Mouse (Mus musculus) MEL (cell line): Measurements from ENCODE around the gene Desi1. TPM values are rescaled to one million over a fixed set of nuclear protein-coding genes. Genes with fewer than 3 reads are reported as not detected.
A peak's percentile ranks its signal among the peaks of the same experiment; 100 is the strongest.

Source experiments
- DNase-seq: peaks from one replicate; pipeline ENCODE4 v3.0.0; 2011; ENCODE audit warnings: low read depth, low spot score
- H3K27ac ChIP-seq: 2 replicates; pipeline ENCODE4 v1.5.1; 2012; ENCODE audit warnings: low read depth, mild to moderate bottlenecking, control low read depth, low read length, moderate library complexity; ENCODE audit not compliant: control insufficient read depth
- H3K27me3 ChIP-seq, 2 experiments: fragments of 150-350 bp in 1 of 2; sonication (generic) in 1 of 2; 2 replicates each; pipeline ENCODE4 v1.6.1; 2012; ENCODE audit warnings: low read length in 2 of 2, mild to moderate bottlenecking in 2 of 2, improper control_type of control experiment in 1 of 2, moderate library complexity in 1 of 2; ENCODE audit not compliant: insufficient read depth in 2 of 2, control insufficient read depth in 1 of 2
- H3K36me3 ChIP-seq, 2 experiments: 2 replicates each; pipeline ENCODE4 v1.6.1; 2012 to 2014; ENCODE audit warnings: low read length in 2 of 2, improper control_type of control experiment in 1 of 2, inconsistent platforms in 1 of 2, mild to moderate bottlenecking in 1 of 2; ENCODE audit not compliant: insufficient read depth in 2 of 2, control insufficient read depth in 1 of 2
- H3K4me1 ChIP-seq, 2 experiments: fragments of 150-350 bp in 1 of 2; sonication (generic) in 1 of 2; 2 replicates each; pipeline ENCODE4 v1.6.1; 2012; ENCODE audit warnings: low read length in 2 of 2, improper control_type of control experiment in 1 of 2, mild to moderate bottlenecking in 1 of 2; ENCODE audit not compliant: insufficient read depth in 2 of 2, control insufficient read depth in 1 of 2
- H3K4me3 ChIP-seq, 2 experiments: fragments of 150-350 bp in 1 of 2; sonication (generic) in 1 of 2; 2 replicates each; pipeline ENCODE4 v1.5.1; 2012; ENCODE audit warnings: low read depth in 2 of 2, low read length in 2 of 2, mild to moderate bottlenecking in 2 of 2, moderate library complexity in 2 of 2, control low read depth in 1 of 2, improper control_type of control experiment in 1 of 2; ENCODE audit not compliant: control insufficient read depth in 1 of 2, insufficient read depth in 1 of 2
- H3K79me2 ChIP-seq: 2 replicates; pipeline ENCODE4 v1.6.1; 2012; ENCODE audit warnings: mild to moderate bottlenecking, low read length, moderate library complexity; ENCODE audit not compliant: control insufficient read depth, poor library complexity, insufficient read depth
- H3K9ac ChIP-seq: 2 replicates; pipeline ENCODE4 v1.6.1; 2012; ENCODE audit warnings: low read depth, mild to moderate bottlenecking, control low read depth, low read length, moderate library complexity; ENCODE audit not compliant: control insufficient read depth, poor library complexity, severe bottlenecking
- H3K9me3 ChIP-seq: fragments of 150-350 bp; sonication (generic); replicated peaks from 2 replicates; pipeline ENCODE4 v1.6.1; 2012; ENCODE audit warnings: mild to moderate bottlenecking, low read length, improper control_type of control experiment, moderate library complexity; ENCODE audit not compliant: insufficient read depth
- CHD1 ChIP-seq: IDR thresholded peaks from 2 replicates; pipeline ENCODE4 v1.6.1; 2012; ENCODE audit warnings: low read depth, mild to moderate bottlenecking, inconsistent platforms, low read length, improper control_type of control experiment
- EP300 ChIP-seq, 2 experiments: IDR thresholded peaks; 2 replicates each; pipeline ENCODE4 v1.6.1; 2011; ENCODE audit warnings: improper control_type of control experiment in 2 of 2, low read length in 2 of 2, low read depth in 1 of 2, mild to moderate bottlenecking in 1 of 2
- GABPA ChIP-seq: IDR thresholded peaks from 2 replicates; pipeline ENCODE4 v1.6.1; 2012; ENCODE audit warnings: low read depth, mild to moderate bottlenecking, inconsistent platforms, low read length, improper control_type of control experiment, moderate library complexity
- GATA1 ChIP-seq: IDR thresholded peaks from 2 replicates; pipeline ENCODE4 v1.6.1; 2011; ENCODE audit warnings: low read depth, low read length, improper control_type of control experiment
- HCFC1 ChIP-seq: IDR thresholded peaks from 2 replicates; pipeline ENCODE4 v1.6.1; 2012; ENCODE audit warnings: low read depth, mild to moderate bottlenecking, inconsistent platforms, low read length, improper control_type of control experiment, moderate library complexity
- JUND ChIP-seq: IDR thresholded peaks from 2 replicates; pipeline ENCODE4 v1.6.1; 2011; ENCODE audit warnings: low read depth, mild to moderate bottlenecking, improper control_type of control experiment, low read length
- MAX ChIP-seq: IDR thresholded peaks from 2 replicates; pipeline ENCODE4 v1.6.1; 2011; ENCODE audit warnings: low read length, improper control_type of control experiment
- MEF2A ChIP-seq: IDR thresholded peaks from 2 replicates; pipeline ENCODE4 v1.6.1; 2014; ENCODE audit warnings: low read depth, mild to moderate bottlenecking, inconsistent platforms, low read length, improper control_type of control experiment; ENCODE audit not compliant: poor library complexity, insufficient replicate concordance, severe bottlenecking; ENCODE audit errors: extremely low read depth
- MXI1 ChIP-seq: IDR thresholded peaks from 2 replicates; pipeline ENCODE4 v1.6.1; 2011; ENCODE audit warnings: mild to moderate bottlenecking, low read depth, low read length, improper control_type of control experiment
- MYB ChIP-seq: IDR thresholded peaks from 2 replicates; pipeline ENCODE4 v1.6.1; 2011; ENCODE audit warnings: mild to moderate bottlenecking, low read depth, low read length, improper control_type of control experiment
- MYC ChIP-seq: IDR thresholded peaks from 2 replicates; pipeline ENCODE4 v1.6.1; 2011; ENCODE audit warnings: low read depth, mild to moderate bottlenecking, low read length, improper control_type of control experiment, moderate library complexity
- NRF1 ChIP-seq: IDR thresholded peaks from 2 replicates; pipeline ENCODE4 v1.6.1; 2014; ENCODE audit warnings: low read depth, mild to moderate bottlenecking, inconsistent platforms, low read length, improper control_type of control experiment, moderate library complexity; ENCODE audit not compliant: poor library complexity, insufficient read depth, severe bottlenecking
- POLR2AphosphoS5 ChIP-seq: IDR thresholded peaks from 2 replicates; pipeline ENCODE4 v1.6.1; 2012; ENCODE audit warnings: low read depth, borderline replicate concordance, mild to moderate bottlenecking, inconsistent platforms, low read length, moderate library complexity, mixed read lengths
- RAD21 ChIP-seq: IDR thresholded peaks from 2 replicates; pipeline ENCODE4 v1.6.1; 2011; ENCODE audit warnings: mild to moderate bottlenecking, low read depth, low read length, improper control_type of control experiment
- SIN3A ChIP-seq: IDR thresholded peaks from 2 replicates; pipeline ENCODE4 v1.6.1; 2012; ENCODE audit warnings: low read length, improper control_type of control experiment, inconsistent platforms
- SMC3 ChIP-seq: IDR thresholded peaks from 2 replicates; pipeline ENCODE4 v1.6.1; 2011; ENCODE audit warnings: low read depth, low read length, improper control_type of control experiment
- TBP ChIP-seq: IDR thresholded peaks from 2 replicates; pipeline ENCODE4 v1.8.0; 2011; ENCODE audit warnings: low read depth, low read length, improper control_type of control experiment
- TCF12 ChIP-seq: IDR thresholded peaks from 2 replicates; pipeline ENCODE4 v1.6.1; 2014; ENCODE audit warnings: low read depth, mild to moderate bottlenecking, inconsistent platforms, low read length, improper control_type of control experiment, moderate library complexity
- USF1 ChIP-seq: IDR thresholded peaks from 2 replicates; pipeline ENCODE4 v1.6.1; 2014; ENCODE audit warnings: low read depth, mild to moderate bottlenecking, inconsistent platforms, low read length, improper control_type of control experiment, moderate library complexity
- ZKSCAN1 ChIP-seq: IDR thresholded peaks from 2 replicates; pipeline ENCODE4 v1.6.1; 2012; ENCODE audit warnings: low read depth, mild to moderate bottlenecking, inconsistent platforms, low read length, improper control_type of control experiment, moderate library complexity
- polyA plus RNA-seq, 2 experiments: library from polyadenylated mRNA; stranded (reverse) in 1 of 2; unstranded in 1 of 2; fragments of >175 nt in 1 of 2; fragments of >200 nt in 1 of 2; gene quantifications; 2 replicates each; pipeline versions ENCODE4 v1.2.1 to v1.2.4; 2012; ENCODE audit warnings: low replicate concordance in 2 of 2, low read depth in 1 of 2; ENCODE audit not compliant: insufficient read length in 2 of 2, insufficient read depth in 1 of 2, missing spikeins in 1 of 2
- total RNA-seq: library from RNA; depleted of rRNA; stranded (reverse); fragments of 300-350 nt; gene quantifications from 2 replicates; pipeline ENCODE4 v1.2.3, GENCODE M21; 2012

Desi1 gene
- total and polyA plus RNA-seq, 3 experiments, result 26.3 to 116 TPM; not detected in 1

DNA sequence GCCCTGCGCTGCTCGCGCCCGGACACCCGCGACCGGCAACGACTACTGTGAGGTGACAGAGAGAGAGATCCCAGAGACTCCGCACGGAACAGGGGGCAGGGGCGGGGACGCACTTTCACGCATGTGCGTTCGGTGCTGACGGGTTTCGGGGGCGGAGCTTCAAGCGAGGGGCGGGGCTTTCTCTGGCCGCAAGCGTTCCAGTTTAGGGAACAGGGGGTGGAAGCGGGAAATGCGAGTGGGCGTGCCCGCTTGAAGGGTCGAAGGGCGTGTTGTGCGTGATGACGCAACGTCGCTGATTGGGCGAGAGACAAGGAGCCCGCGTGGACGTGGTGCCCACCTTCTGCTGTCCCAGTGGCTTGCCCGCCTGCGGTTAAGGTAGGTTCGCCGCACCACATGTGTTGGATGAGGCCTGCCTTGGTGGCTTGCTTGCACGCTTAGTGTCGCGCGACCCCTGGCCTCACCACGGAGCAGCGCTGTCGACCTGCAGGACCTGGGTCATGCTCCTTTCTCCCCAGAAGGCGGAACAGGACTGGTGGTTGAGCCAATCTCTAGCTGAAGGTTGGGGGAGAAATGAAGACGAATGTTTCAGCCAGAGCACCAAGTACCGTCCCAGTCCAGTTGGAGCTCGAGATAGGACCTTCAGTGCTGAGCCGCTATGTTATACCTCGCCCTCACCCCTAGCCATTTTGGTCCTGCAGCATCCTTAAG, 17.4 kb downstream of the Desi1 start (continued):
- TF ChIP-seq MAX, result peak; percentile 76; the same call in 1 of the 2 replicates
- peak; percentile 50 for TF ChIP-seq HCFC1
- no peak for TF ChIP-seq GABPA

DNA sequence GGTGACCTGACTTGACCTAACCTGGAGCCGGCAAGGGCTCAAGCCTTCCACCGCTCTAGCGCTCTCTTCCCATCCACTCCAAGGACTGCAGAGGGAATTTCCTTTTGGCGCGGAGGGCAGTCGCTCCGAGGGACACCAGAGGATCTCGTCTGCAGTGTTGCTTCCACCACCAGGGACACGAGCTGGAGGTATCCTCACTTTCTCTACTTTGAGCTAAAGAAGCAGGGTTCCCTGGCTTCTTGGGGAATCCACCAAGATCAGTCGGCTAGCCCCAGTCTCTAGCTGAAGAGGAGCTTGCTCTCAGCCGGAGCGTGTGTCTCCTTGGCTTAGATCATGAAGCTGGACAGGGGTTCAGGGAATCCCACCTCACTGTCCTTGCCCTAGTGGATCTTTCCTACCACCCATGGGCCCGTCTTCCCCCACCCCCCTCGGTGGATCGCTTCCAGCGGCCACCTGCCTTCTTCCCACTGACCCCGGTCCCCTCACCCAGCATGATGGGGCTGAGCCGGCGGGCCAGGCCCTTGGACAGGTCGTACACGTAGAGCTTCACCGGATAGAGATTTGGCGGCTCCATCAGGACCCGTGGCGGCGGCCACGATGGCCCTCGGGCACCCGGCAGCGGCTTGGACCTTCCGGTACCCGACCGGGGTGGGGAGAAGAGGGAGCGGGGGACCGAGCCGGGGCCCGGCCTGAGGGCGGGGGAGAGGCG, 18.1 kb downstream of the Desi1 start:
- H3K27ac ChIP-seq, result peak overlapping the region; percentile 25
- H3K27me3 ChIP-seq, result no peaks in the 10 kb centered on the region
- no peak for TF ChIP-seq GATA1
- TF ChIP-seq MEF2A, result no peak
- 0 out of 2 replicates have a peak, but pooled peaks have one; percentile 50 for TF ChIP-seq CHD1
- TF ChIP-seq MYC, result no peak
- TF ChIP-seq EP300 (IDR thresholded peaks at IDR 0.05; ENCODE audit: low read depth in 1 of 2, low read length in 2 of 2), result no peak
- no peak for TF ChIP-seq MYB
- no peak for TF ChIP-seq USF1
- no peak for TF ChIP-seq NRF1
- no peak for TF ChIP-seq TCF12
- TF ChIP-seq MXI1, result peak; percentile 20; the same call in 1 of the 2 replicates
- TF ChIP-seq SIN3A, result peak; percentile 51; the same call in 1 of the 2 replicates
- no peak for TF ChIP-seq GABPA
- no peak for TF ChIP-seq SMC3
- no peak for TF ChIP-seq POLR2AphosphoS5
- TF ChIP-seq ZKSCAN1, result no peak
- no peak for TF ChIP-seq JUND
- no peak for TF ChIP-seq RAD21
- no peak for TF ChIP-seq TBP
- TF ChIP-seq, all 39 proteins: peak for 3
- peak overlapping the region; percentile 72 to 99 for H3K4me3 ChIP-seq
- H3K9ac ChIP-seq, result peak overlapping the region; percentile 88
- H3K36me3 ChIP-seq, result peaks cover 7 to 31% of the 10 kb centered on the region in 2 experiments
- H3K4me1 ChIP-seq, result peaks cover 8 to 26% of the 10 kb centered on the region in 2 experiments; a peak in 3 of 4 replicates
- H3K9me3 ChIP-seq, result no peaks in the 10 kb centered on the region
- H3K79me2 ChIP-seq, result peaks cover 43% of the 10 kb centered on the region
- DNase-seq, result peak; percentile 62
